Mouse (Mus musculus) spleen, adult 2 months (tissue): ENCODE results near the gene Fbxl5.

ENCODE experiments used
- CTCF ChIP-seq: fragments of 200-500 bp; IDR thresholded peaks from 2 replicates; pipeline ENCODE4 v1.5.1; 2011; ENCODE audit warnings: mild to moderate bottlenecking, inconsistent platforms; ENCODE audit not compliant: insufficient read depth, insufficient read length, insufficient replicate concordance; ENCODE audit errors: extremely low read depth
- POLR2A ChIP-seq: fragments of 200-500 bp; IDR thresholded peaks from 2 replicates; pipeline ENCODE4 v1.6.1; 2011; ENCODE audit warnings: low read depth, low read length, inconsistent platforms

DNA sequence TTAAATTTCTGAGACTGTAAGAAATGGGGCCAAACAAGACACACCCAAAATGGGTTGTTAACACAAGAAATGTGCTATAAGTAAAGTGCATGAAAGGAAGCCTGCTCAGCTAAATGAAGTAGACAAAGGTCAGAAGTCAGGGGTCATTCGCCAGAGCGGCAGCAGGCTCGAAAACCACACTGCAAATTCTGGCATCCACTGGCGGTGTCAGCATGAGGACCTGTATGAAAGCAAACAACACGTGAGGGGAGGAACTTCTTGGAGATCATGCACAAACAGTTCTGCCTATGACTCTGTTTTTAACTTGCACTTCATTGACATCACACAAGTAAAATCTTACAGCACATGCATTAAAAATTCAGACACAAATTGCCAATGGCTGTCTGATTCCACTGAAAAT, 76.3 kb downstream of the Fbxl5 start:
- TF ChIP-seq CTCF (no peak), POLR2A (no peak)
